Mouse (Mus musculus) CH12.LX (cell line): ENCODE results near the gene Kif24. TPM values are rescaled to one million over a fixed set of nuclear protein-coding genes. Genes with fewer than 3 reads are reported as not detected.
"Not testable (repeated sequence)": the region's sequence is repeated elsewhere in the genome, so short reads cannot be mapped to it uniquely, and the experiment has no call there.

ENCODE experiments used
- DNase-seq: peaks from one replicate; pipeline ENCODE4 v3.0.0-alpha.2; 2013; ENCODE audit errors: extremely low read depth
- H3K27ac ChIP-seq: 2 replicates; pipeline ENCODE4 v1.5.1; 2012; ENCODE audit warnings: low read depth, mild to moderate bottlenecking, control low read depth, moderate library complexity; ENCODE audit not compliant: insufficient read depth
- H3K27me3 ChIP-seq: replicated peaks from 2 replicates; pipeline ENCODE3; 2012; ENCODE audit warnings: inconsistent platforms
- H3K36me3 ChIP-seq, 2 experiments: replicated peaks in 1 of 2; 2 replicates each; pipeline versions ENCODE3 to v1.6.1; 2012; ENCODE audit warnings: inconsistent platforms in 1 of 2, low read length in 1 of 2, mild to moderate bottlenecking in 1 of 2, mixed read lengths in 1 of 2, moderate library complexity in 1 of 2; ENCODE audit not compliant: control insufficient read depth in 1 of 2, insufficient read depth in 1 of 2
- H3K4me1 ChIP-seq, 2 experiments: 2 replicates each; pipeline ENCODE4 v1.6.1; 2012; ENCODE audit warnings: inconsistent platforms in 1 of 2, moderate library complexity in 1 of 2; ENCODE audit not compliant: insufficient read depth in 2 of 2, control insufficient read depth in 1 of 2
- H3K4me2 ChIP-seq: 2 replicates; pipeline ENCODE4 v1.6.1; 2012; ENCODE audit warnings: low read depth, mild to moderate bottlenecking, control low read depth; ENCODE audit not compliant: poor library complexity, insufficient read depth, severe bottlenecking
- H3K4me3 ChIP-seq, 3 experiments: fragments of 150-350 bp in 1 of 3; sonication (generic) in 1 of 3; replicated peaks in 1 of 3; 2 replicates each; pipeline versions ENCODE3 to v1.5.1; 2011 to 2012; ENCODE audit warnings: low read depth in 2 of 3, low read length in 2 of 3, mild to moderate bottlenecking in 2 of 3, moderate library complexity in 2 of 3, control low read depth in 1 of 3, improper control_type of control experiment in 1 of 3, inconsistent platforms in 1 of 3, mixed read lengths in 1 of 3; ENCODE audit not compliant: poor library complexity in 1 of 3
- H3K79me2 ChIP-seq: replicated peaks from 2 replicates; pipeline ENCODE4 v1.6.1; 2012; ENCODE audit warnings: mild to moderate bottlenecking, moderate library complexity; ENCODE audit not compliant: control insufficient read depth, poor library complexity, insufficient read depth, severe bottlenecking; ENCODE audit errors: extremely low read depth
- H3K9ac ChIP-seq: 2 replicates; pipeline ENCODE4 v1.6.1; 2012; ENCODE audit warnings: low read depth, mild to moderate bottlenecking, control low read depth, moderate library complexity; ENCODE audit not compliant: insufficient read depth
- H3K9me3 ChIP-seq: replicated peaks from 2 replicates; pipeline ENCODE3; 2012; ENCODE audit warnings: low read length, inconsistent platforms, mixed read lengths
- CHD1 ChIP-seq: IDR thresholded peaks from 2 replicates; pipeline ENCODE4 v1.6.1; 2012; ENCODE audit warnings: low read depth, low read length, improper control_type of control experiment, inconsistent platforms
- ETS1 ChIP-seq: conservative IDR thresholded peaks from 2 replicates; pipeline ENCODE4 v1.6.1; 2012; ENCODE audit warnings: low read depth, mild to moderate bottlenecking, inconsistent platforms, low read length, improper control_type of control experiment, moderate library complexity
- HCFC1 ChIP-seq: IDR thresholded peaks from 2 replicates; pipeline ENCODE4 v1.6.1; 2012; ENCODE audit warnings: low read depth, mild to moderate bottlenecking, inconsistent platforms, low read length, improper control_type of control experiment
- IRF4 ChIP-seq: IDR thresholded peaks from 2 replicates; pipeline ENCODE4 v1.6.1; 2014; ENCODE audit warnings: low read depth, mild to moderate bottlenecking, inconsistent platforms, low read length, improper control_type of control experiment
- JUN ChIP-seq: IDR thresholded peaks from 2 replicates; pipeline ENCODE4 v1.6.1; 2011; ENCODE audit warnings: low read depth, mild to moderate bottlenecking, low read length, improper control_type of control experiment, moderate library complexity; ENCODE audit not compliant: insufficient read depth
- MAFK ChIP-seq: IDR thresholded peaks from 2 replicates; pipeline ENCODE4 v1.6.1; 2011; ENCODE audit warnings: low read length, improper control_type of control experiment; ENCODE audit not compliant: insufficient replicate concordance
- MAX ChIP-seq: IDR thresholded peaks from 2 replicates; pipeline ENCODE4 v1.6.1; 2011; ENCODE audit warnings: low read length, improper control_type of control experiment
- MAZ ChIP-seq: IDR thresholded peaks from 2 replicates; pipeline ENCODE4 v1.6.1; 2012; ENCODE audit warnings: low read depth, mild to moderate bottlenecking, inconsistent platforms, low read length, improper control_type of control experiment, moderate library complexity
- MEF2A ChIP-seq: IDR thresholded peaks from 2 replicates; pipeline ENCODE4 v1.6.1; 2014; ENCODE audit warnings: low read depth, mild to moderate bottlenecking, inconsistent platforms, low read length, improper control_type of control experiment, borderline replicate concordance
- NRF1 ChIP-seq: IDR thresholded peaks from 2 replicates; pipeline ENCODE4 v1.6.1; 2014; ENCODE audit warnings: low read depth, mild to moderate bottlenecking, inconsistent platforms, low read length, improper control_type of control experiment, moderate library complexity
- USF1 ChIP-seq: IDR thresholded peaks from 2 replicates; pipeline ENCODE4 v1.6.1; 2014; ENCODE audit warnings: low read depth, mild to moderate bottlenecking, inconsistent platforms, low read length, improper control_type of control experiment
- ZNF384 ChIP-seq: IDR thresholded peaks from 2 replicates; pipeline ENCODE4 v1.6.1; 2012; ENCODE audit warnings: low read depth, low read length, improper control_type of control experiment, inconsistent platforms
- dilution Hi-C: fragments of 300-500 bp; cut with MboI; formaldehyde crosslinking; loops from 2 replicates; pipeline ENCODE4 v1.14.3; 2020; ENCODE audit warnings: low sequenced_read_pairs; ENCODE audit not compliant: extremely low pct_unique_long_range_greater_than_20kb, extremely low pct_ligation_motif_present
- in situ Hi-C: fragments of 300-500 bp; cut with MboI; formaldehyde crosslinking; loops from 3 replicates; pipeline ENCODE4 v1.14.3; 2019; ENCODE audit warnings: low sequenced_read_pairs, low pct_ligation_motif_present, low pct_unique_long_range_greater_than_20kb, mixed read lengths
- polyA plus RNA-seq: library from polyadenylated mRNA; unstranded; fragments of >175 nt; gene quantifications from 2 replicates; pipeline ENCODE4 v1.2.1, GENCODE M21; 2012; ENCODE audit warnings: low read depth; ENCODE audit not compliant: insufficient read length
- total RNA-seq, 2 experiments: library from RNA; depleted of rRNA; stranded (reverse); fragments of 300-350 nt in 1 of 2; fragments of >200 nt in 1 of 2; gene quantifications; 2 replicates each; pipeline ENCODE4 v1.2.3; 2012 to 2014

Kif24 gene
- total and polyA plus RNA-seq, 3 experiments = 6.4 to 8.6 (median 8.4) TPM

DNA sequence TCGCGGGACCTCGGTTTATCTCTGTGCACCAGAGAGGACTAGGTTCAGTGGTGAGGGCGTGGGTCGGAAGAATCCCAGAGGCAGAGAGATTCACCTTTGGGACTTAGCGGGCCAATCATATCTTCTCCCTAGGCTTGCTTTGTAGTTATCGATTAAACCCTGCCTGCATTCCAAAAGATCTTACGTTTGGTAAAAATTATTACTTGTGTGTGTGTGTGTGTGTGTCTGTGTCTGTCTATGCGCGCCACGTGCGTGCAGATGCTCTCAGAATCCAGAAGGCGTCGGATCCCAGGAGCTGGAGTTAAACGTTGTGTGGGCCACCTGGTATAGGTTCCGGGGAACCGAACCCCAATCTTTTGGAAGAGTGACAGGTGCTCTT is 589 bp upstream of the Kif24 start:
- dilution Hi-C loops = no loop called here
- 0 out of 2 replicates have a peak, but pooled peaks have one; percentile 2 for TF ChIP-seq MAZ
- no peak for TF ChIP-seq ETS1
- TF ChIP-seq USF1 = no peak
- no peak for TF ChIP-seq MAFK
- TF ChIP-seq MAX = 0 out of 2 replicates have a peak, but pooled peaks have one; percentile 3
- Histone ChIP-seq H3K27ac (no peak overlapping the region), H3K79me2 (peaks cover 16% of the 10 kb centered on the region), H3K4me3 (peak overlapping the region; percentile 62 to 81 (median 69)), H3K4me2 (peak overlapping the region; percentile 25), H3K4me1 (peaks cover 8 to 17% of the 10 kb centered on the region in 2 experiments; a peak in 3 of 4 replicates), H3K36me3 (peaks cover 0 to 13% of the 10 kb centered on the region in 2 experiments), H3K9ac (peak overlapping the region; percentile 84), H3K27me3 (no peaks in the 10 kb centered on the region), H3K9me3 (no peaks in the 10 kb centered on the region)
- in situ Hi-C loops = no loop called here
- DNase-seq = no peak

- DNase-seq, dilution Hi-C loops, H3K27me3 ChIP-seq, H3K27ac ChIP-seq, in situ Hi-C loops, H3K9me3 ChIP-seq: not testable (repeated sequence)
- Histone ChIP-seq H3K79me2 (peaks cover 16% of the 10 kb centered on the region), H3K36me3 (peaks cover 0 to 13% of the 10 kb centered on the region in 2 experiments), H3K4me2 (peak overlapping the region; percentile 97), H3K4me3 (peak overlapping the region; percentile 57 to 99 (median 69)), H3K4me1 (peaks cover 8 to 13% of the 10 kb centered on the region in 2 experiments; a peak in 3 of 4 replicates), H3K9ac (peak overlapping the region; percentile 76; the same call in 1 of the 2 replicates)
Measured at GRCm38 (mm10) chr4:41463051-41463738, 1.5 kb downstream of the Kif24 start.

- dilution Hi-C loops = no loop called here
Measured at GRCm38 (mm10) chr4:41460690-41461089, 4.0 kb downstream of the Kif24 start.

More at GRCm38 (mm10) chr4:41460690-41461089, 4.0 kb downstream of the Kif24 start:
- peaks cover 16% of the 10 kb centered on the region for H3K79me2 ChIP-seq
- peaks cover 0 to 11% of the 10 kb centered on the region in 2 experiments for H3K36me3 ChIP-seq
- no peak overlapping the region for H3K4me3 ChIP-seq
- no peak for DNase-seq
- peaks cover 8 to 9% of the 10 kb centered on the region in 2 experiments; a peak in 2 of 4 replicates for H3K4me1 ChIP-seq
- no peak overlapping the region for H3K27ac ChIP-seq
- no peaks in the 10 kb centered on the region for H3K27me3 ChIP-seq
- in situ Hi-C loops = no loop called here
- H3K4me2 ChIP-seq = no peak overlapping the region
- H3K9ac ChIP-seq = no peak overlapping the region
- no peaks in the 10 kb centered on the region for H3K9me3 ChIP-seq
- TF ChIP-seq MAFK (no peak), USF1 (no peak), MAX (no peak), MAZ (no peak), JUN (no peak), ZNF384 (no peak), HCFC1 (no peak), IRF4 (no peak), MEF2A (no peak), CHD1 (no peak), NRF1 (no peak)
